Mouse (Mus musculus) heart, adult 2 months (tissue): ENCODE results near the gene Fstl3. TPM values are rescaled to one million over a fixed set of nuclear protein-coding genes. Genes with fewer than 3 reads are reported as not detected.
"Not testable (repeated sequence)": the region's sequence is repeated elsewhere in the genome, so short reads cannot be mapped to it uniquely, and the experiment has no call there.

Experiments used
- DNase-seq, 2 experiments: peaks; one replicate each; pipeline ENCODE4 v3.0.0; 2021
- H3K27ac ChIP-seq: fragments of 200-600 bp; 2 replicates; pipeline ENCODE4 v1.8.1; 2022
- H3K27me3 ChIP-seq: fragments of 200-500 bp; 2 replicates; pipeline ENCODE4 v1.6.1; 2012; ENCODE audit warnings: mild to moderate bottlenecking, low read length, inconsistent platforms, mixed read lengths; ENCODE audit not compliant: control insufficient read depth, insufficient read depth
- H3K36me3 ChIP-seq: fragments of 200-500 bp; 2 replicates; pipeline ENCODE4 v1.6.1; 2012; ENCODE audit warnings: low read length, inconsistent platforms; ENCODE audit not compliant: control insufficient read depth, insufficient read depth
- H3K4me1 ChIP-seq: fragments of 200-500 bp; 2 replicates; pipeline ENCODE4 v1.6.1; 2011; ENCODE audit warnings: low read length; ENCODE audit not compliant: control insufficient read depth, insufficient read depth
- H3K4me3 ChIP-seq: fragments of 200-600 bp; 2 replicates; pipeline ENCODE4 v1.8.1; 2022
- H3K79me2 ChIP-seq: fragments of 200-500 bp; replicated peaks from 2 replicates; pipeline ENCODE4 v1.6.1; 2012; ENCODE audit warnings: mild to moderate bottlenecking, inconsistent platforms, low read length, moderate library complexity, mixed read lengths; ENCODE audit not compliant: control insufficient read depth, insufficient read depth
- H3K9ac ChIP-seq: fragments of 200-500 bp; 2 replicates; pipeline ENCODE4 v1.6.1; 2012; ENCODE audit warnings: low read depth, mild to moderate bottlenecking, control low read depth, inconsistent platforms, low read length, mixed read lengths
- CTCF ChIP-seq: fragments of 200-600 bp; IDR thresholded peaks from 2 replicates; pipeline ENCODE4 v1.8.1; 2022; ENCODE audit warnings: antibody characterized with exemption, mild to moderate bottlenecking, moderate library complexity
- EP300 ChIP-seq: fragments of 200-500 bp; IDR thresholded peaks from 2 replicates; pipeline ENCODE4 v1.6.1; 2011; ENCODE audit warnings: low read depth, low read length, control low read depth; ENCODE audit not compliant: insufficient read depth
- POLR2A ChIP-seq: fragments of 200-500 bp; IDR thresholded peaks from 2 replicates; pipeline ENCODE4 v1.6.1; 2011; ENCODE audit warnings: mild to moderate bottlenecking, low read depth, low read length, control low read depth; ENCODE audit not compliant: insufficient read depth
- WGBS: fragments of 180-500 bp; shearing (Covaris S2); methylation state at CpG from one replicate; pipeline ENCODE4 v1.1.7; 2018; 5-methylcytosine and 5-hydroxymethylcytosine counted together
- intact Hi-C: fragments of 180-260 bp; cut with DNase I; formaldehyde crosslinking; loops from one replicate; pipeline ENCODE4 v1.15.1; 2025
- polyA plus RNA-seq: library from polyadenylated mRNA; depleted of rRNA; stranded (reverse); fragments of >200 nt; gene quantifications from 2 replicates; pipeline ENCODE4 v1.2.3, GENCODE M21; 2012
- total RNA-seq, 2 experiments: library from RNA; stranded (reverse); gene quantifications; 2 replicates each; pipeline ENCODE4 v1.2.3; 2021

Fstl3 gene
- total and polyA plus RNA-seq, 3 experiments: 3.8 to 11.9 (median 4.7) TPM

DNA sequence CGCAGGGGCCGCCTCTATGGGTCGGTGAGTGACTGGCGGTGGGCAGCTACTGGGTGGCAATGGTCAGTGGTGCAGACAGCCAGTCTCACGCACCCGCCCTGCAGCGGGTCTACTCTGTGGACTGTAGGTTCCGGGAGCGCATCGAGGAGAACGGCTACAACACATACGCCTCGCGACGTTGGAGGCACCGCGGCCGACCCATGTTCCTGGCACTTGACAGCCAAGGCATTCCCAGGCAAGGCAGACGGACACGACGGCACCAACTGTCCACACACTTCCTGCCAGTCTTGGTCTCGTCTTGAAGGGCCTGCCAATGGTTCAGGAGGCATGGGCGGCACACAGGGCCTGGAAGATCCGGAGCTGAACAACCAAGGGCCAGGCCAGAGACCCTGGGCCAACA, 20.4 kb upstream of the Fstl3 start:
- Histone ChIP-seq H3K27me3 (no peaks in the 10 kb centered on the region), H3K27ac (no peak overlapping the region), H3K79me2 (no peaks in the 10 kb centered on the region), H3K9ac (no peak overlapping the region), H3K4me3 (no peak overlapping the region), H3K4me1 (peaks cover 2% of the 10 kb centered on the region), H3K36me3 (no peaks in the 10 kb centered on the region)
- no peak for DNase-seq
- 88% methylated on average over 24 of the region's 24 CpGs for WGBS
- intact Hi-C loops: no loop called here
- no peak for TF ChIP-seq POLR2A
- TF ChIP-seq CTCF: no peak
- no peak for TF ChIP-seq EP300

DNA sequence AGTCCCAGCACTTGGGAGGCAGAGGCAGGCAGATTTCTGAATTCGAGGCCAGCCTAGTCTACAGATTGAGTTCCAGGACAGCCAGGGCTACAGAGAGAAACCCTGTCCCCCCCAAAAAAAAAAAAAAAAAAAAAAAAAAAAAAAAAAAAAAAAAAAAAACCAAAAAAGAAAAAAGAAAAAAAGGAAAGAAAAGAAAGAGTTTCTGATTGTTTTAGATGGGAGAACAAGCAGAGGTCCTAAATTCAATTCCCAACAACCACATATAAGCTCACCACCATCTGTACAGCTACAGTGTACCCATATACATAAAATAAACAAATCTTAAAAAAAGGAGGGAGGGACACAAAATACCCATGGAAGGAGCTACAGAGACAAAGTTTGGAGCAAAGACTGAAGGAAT, 17.4 kb upstream of the Fstl3 start:
- H3K4me3 ChIP-seq, H3K9ac ChIP-seq, DNase-seq, H3K27ac ChIP-seq, H3K4me1 ChIP-seq, intact Hi-C loops, H3K36me3 ChIP-seq, H3K79me2 ChIP-seq, H3K27me3 ChIP-seq: not testable (repeated sequence)
- WGBS: 96% methylated on average over 1 of the region's 1 CpGs

DNA sequence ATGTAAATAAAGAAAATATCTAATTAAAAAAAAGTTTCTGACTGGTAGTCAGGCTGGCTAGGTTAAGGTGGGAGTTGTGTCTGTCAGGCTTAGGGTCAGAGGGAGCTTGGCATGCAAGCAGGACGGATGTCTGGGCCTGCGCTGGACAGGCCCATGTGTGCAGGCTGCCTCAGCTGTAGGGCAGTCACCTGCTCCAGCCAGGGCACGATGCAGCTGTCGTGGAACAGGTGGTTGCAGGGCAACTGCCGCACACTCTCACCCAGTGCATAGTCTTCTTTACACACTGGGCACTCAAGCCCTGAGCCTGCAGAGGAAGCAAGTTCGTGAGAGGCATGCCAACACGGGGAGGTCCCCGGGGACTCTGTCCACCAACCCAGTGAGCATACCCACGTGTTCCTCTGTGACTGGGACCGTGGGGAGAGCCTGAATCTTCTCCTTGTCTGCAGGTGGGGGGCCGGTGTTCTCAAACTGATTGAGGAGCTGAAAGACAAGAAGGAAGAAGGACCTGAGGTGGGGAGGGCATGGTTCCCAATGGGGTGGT, 16.4 kb upstream of the Fstl3 start:
- WGBS: 79% methylated on average over 11 of the region's 11 CpGs

DNA sequence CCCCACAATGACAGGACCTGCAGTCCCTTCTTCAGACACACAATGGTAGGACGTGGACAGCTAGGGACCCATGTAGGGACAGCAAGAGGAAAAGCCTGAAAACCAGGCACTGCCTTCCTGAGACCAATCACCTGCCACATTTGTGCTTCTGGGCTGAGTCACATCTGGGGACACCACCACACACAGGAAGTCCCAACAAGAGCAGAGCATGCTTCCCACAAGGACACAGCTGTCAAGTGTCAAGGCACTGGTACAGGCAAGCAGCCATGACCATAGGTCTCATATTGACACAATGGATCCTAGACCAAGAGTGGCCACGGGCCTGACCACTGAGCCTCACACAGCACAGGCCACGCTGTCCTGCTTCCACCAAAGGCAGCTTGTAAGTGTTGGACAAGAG, 14.2 kb upstream of the Fstl3 start:
- H3K36me3 ChIP-seq: no peaks in the 10 kb centered on the region
- H3K4me3 ChIP-seq: no peak overlapping the region
- intact Hi-C loops: no loop called here
- 73% methylated on average over 3 of the region's 3 CpGs for WGBS
- H3K9ac ChIP-seq: no peak overlapping the region
- H3K4me1 ChIP-seq: peaks cover 14% of the 10 kb centered on the region
- TF ChIP-seq POLR2A (no peak), EP300 (no peak), CTCF (no peak)
- no peak overlapping the region for H3K27ac ChIP-seq
- H3K27me3 ChIP-seq: no peaks in the 10 kb centered on the region
- no peak for DNase-seq
- peaks cover 4% of the 10 kb centered on the region; the same call in 1 of the 2 replicates for H3K79me2 ChIP-seq

More for the DNA sequence above, 16.4 kb upstream of the Fstl3 start:
- Histone ChIP-seq H3K9ac (no peak overlapping the region), H3K36me3 (no peaks in the 10 kb centered on the region), H3K79me2 (peaks cover 4% of the 10 kb centered on the region; the same call in 1 of the 2 replicates), H3K4me3 (no peak overlapping the region), H3K27me3 (no peaks in the 10 kb centered on the region), H3K4me1 (peaks cover 8% of the 10 kb centered on the region), H3K27ac (no peak overlapping the region)
- DNase-seq: no peak
- TF ChIP-seq EP300 (no peak), POLR2A (no peak), CTCF (no peak)
- intact Hi-C loops: no loop called here

DNA sequence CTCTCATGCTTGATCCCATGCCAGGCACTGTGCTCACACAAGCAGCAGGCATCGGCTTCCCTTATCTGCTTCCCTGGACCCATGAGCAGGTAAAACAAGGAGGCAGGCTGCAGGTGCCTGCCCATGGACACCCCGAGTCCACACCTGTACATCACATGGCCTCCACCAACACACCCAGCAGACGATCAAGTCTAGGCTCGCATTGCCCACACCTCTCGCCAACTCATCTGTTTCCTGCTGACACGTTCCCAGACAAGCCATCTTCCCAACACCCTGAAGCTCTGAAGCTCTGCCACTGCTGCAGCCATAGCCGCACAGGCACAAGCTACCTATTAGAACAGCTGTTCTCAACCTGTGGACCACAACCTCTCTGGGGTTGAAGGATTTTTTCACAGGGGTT, 12.8 kb upstream of the Fstl3 start:
- Histone ChIP-seq H3K4me1 (peaks cover 14% of the 10 kb centered on the region), H3K79me2 (peaks cover 4% of the 10 kb centered on the region; the same call in 1 of the 2 replicates), H3K36me3 (no peaks in the 10 kb centered on the region), H3K4me3 (no peak overlapping the region), H3K27me3 (no peaks in the 10 kb centered on the region), H3K27ac (no peak overlapping the region), H3K9ac (no peak overlapping the region)
- intact Hi-C loops: no loop called here
- 45% methylated on average over 7 of the region's 7 CpGs for WGBS
- DNase-seq: no peak
- TF ChIP-seq CTCF: no peak
- no peak for TF ChIP-seq POLR2A
- TF ChIP-seq EP300: no peak

DNA sequence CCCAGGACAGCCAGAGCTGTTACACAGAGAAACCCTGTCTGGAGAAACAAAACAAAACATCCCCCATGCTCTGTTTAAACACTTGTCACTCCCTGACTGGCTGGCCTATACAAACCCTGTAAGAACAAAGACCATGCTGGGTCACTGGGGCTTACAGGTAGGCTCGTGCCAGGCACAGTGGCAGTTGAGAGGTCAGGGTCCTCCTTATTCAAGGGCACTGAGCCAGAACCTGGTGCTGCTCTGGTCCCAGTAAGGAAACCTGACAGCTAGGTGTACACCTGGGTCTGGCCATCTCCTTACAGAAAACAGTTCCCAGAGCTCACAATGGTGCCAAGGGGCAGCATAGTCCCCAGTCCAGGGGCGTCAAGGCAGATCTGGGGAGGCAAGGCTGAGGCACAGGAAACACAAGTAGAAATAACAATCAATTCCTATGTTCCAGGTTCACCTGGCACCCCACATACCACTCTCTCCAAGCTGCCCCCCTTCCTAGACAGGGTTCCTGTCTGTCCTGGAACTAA, 11.8 kb upstream of the Fstl3 start:
- no peak for DNase-seq
- WGBS: 69% methylated on average over 2 of the region's 2 CpGs
- intact Hi-C loops: no loop called here
- Histone ChIP-seq H3K4me3 (no peak overlapping the region), H3K79me2 (peaks cover 4% of the 10 kb centered on the region; the same call in 1 of the 2 replicates), H3K4me1 (peaks cover 14% of the 10 kb centered on the region), H3K27me3 (no peaks in the 10 kb centered on the region), H3K36me3 (no peaks in the 10 kb centered on the region), H3K9ac (no peak overlapping the region), H3K27ac (no peak overlapping the region)
- no peak for TF ChIP-seq EP300
- no peak for TF ChIP-seq CTCF
- no peak for TF ChIP-seq POLR2A
